Mouse (Mus musculus) MEL (cell line): Measurements from ENCODE around the gene Tmpo. TPM values are rescaled to one million over a fixed set of nuclear protein-coding genes. Genes with fewer than 3 reads are reported as not detected.

Source experiments
- DNase-seq: peaks from one replicate; pipeline ENCODE4 v3.0.0; 2011; ENCODE audit warnings: low read depth, low spot score
- H3K27ac ChIP-seq: 2 replicates; pipeline ENCODE4 v1.5.1; 2012; ENCODE audit warnings: low read depth, mild to moderate bottlenecking, control low read depth, low read length, moderate library complexity; ENCODE audit not compliant: control insufficient read depth
- H3K27me3 ChIP-seq, 2 experiments: fragments of 150-350 bp in 1 of 2; sonication (generic) in 1 of 2; 2 replicates each; pipeline ENCODE4 v1.6.1; 2012; ENCODE audit warnings: low read length in 2 of 2, mild to moderate bottlenecking in 2 of 2, improper control_type of control experiment in 1 of 2, moderate library complexity in 1 of 2; ENCODE audit not compliant: insufficient read depth in 2 of 2, control insufficient read depth in 1 of 2
- H3K36me3 ChIP-seq, 2 experiments: 2 replicates each; pipeline ENCODE4 v1.6.1; 2012 to 2014; ENCODE audit warnings: low read length in 2 of 2, improper control_type of control experiment in 1 of 2, inconsistent platforms in 1 of 2, mild to moderate bottlenecking in 1 of 2; ENCODE audit not compliant: insufficient read depth in 2 of 2, control insufficient read depth in 1 of 2
- H3K4me1 ChIP-seq, 2 experiments: fragments of 150-350 bp in 1 of 2; sonication (generic) in 1 of 2; 2 replicates each; pipeline ENCODE4 v1.6.1; 2012; ENCODE audit warnings: low read length in 2 of 2, improper control_type of control experiment in 1 of 2, mild to moderate bottlenecking in 1 of 2; ENCODE audit not compliant: insufficient read depth in 2 of 2, control insufficient read depth in 1 of 2
- H3K4me3 ChIP-seq, 2 experiments: fragments of 150-350 bp in 1 of 2; sonication (generic) in 1 of 2; 2 replicates each; pipeline ENCODE4 v1.5.1; 2012; ENCODE audit warnings: low read depth in 2 of 2, low read length in 2 of 2, mild to moderate bottlenecking in 2 of 2, moderate library complexity in 2 of 2, control low read depth in 1 of 2, improper control_type of control experiment in 1 of 2; ENCODE audit not compliant: control insufficient read depth in 1 of 2, insufficient read depth in 1 of 2
- H3K79me2 ChIP-seq: 2 replicates; pipeline ENCODE4 v1.6.1; 2012; ENCODE audit warnings: mild to moderate bottlenecking, low read length, moderate library complexity; ENCODE audit not compliant: control insufficient read depth, poor library complexity, insufficient read depth
- H3K9ac ChIP-seq: 2 replicates; pipeline ENCODE4 v1.6.1; 2012; ENCODE audit warnings: low read depth, mild to moderate bottlenecking, control low read depth, low read length, moderate library complexity; ENCODE audit not compliant: control insufficient read depth, poor library complexity, severe bottlenecking
- H3K9me3 ChIP-seq: fragments of 150-350 bp; sonication (generic); replicated peaks from 2 replicates; pipeline ENCODE4 v1.6.1; 2012; ENCODE audit warnings: mild to moderate bottlenecking, low read length, improper control_type of control experiment, moderate library complexity; ENCODE audit not compliant: insufficient read depth
- BHLHE40 ChIP-seq: IDR thresholded peaks from 2 replicates; pipeline ENCODE4 v1.6.1; 2012; ENCODE audit warnings: low read depth, mild to moderate bottlenecking, inconsistent platforms, low read length, improper control_type of control experiment, borderline replicate concordance
- CTCF ChIP-seq, 3 experiments: IDR thresholded peaks in 2 of 3; conservative IDR thresholded peaks in 1 of 3; 2 replicates each; pipeline ENCODE4 v1.5.1; 2011 to 2012; ENCODE audit warnings: low read length in 3 of 3, low read depth in 2 of 3, mild to moderate bottlenecking in 2 of 3, improper control_type of control experiment in 1 of 3, inconsistent platforms in 1 of 3, mixed read lengths in 1 of 3, moderate library complexity in 1 of 3; ENCODE audit not compliant: control insufficient read depth in 1 of 3, insufficient read depth in 1 of 3, poor library complexity in 1 of 3, severe bottlenecking in 1 of 3
- ELF1 ChIP-seq: IDR thresholded peaks from 2 replicates; pipeline ENCODE4 v1.6.1; 2014; ENCODE audit warnings: low read depth, mild to moderate bottlenecking, inconsistent platforms, low read length, improper control_type of control experiment, moderate library complexity
- GATA1 ChIP-seq: IDR thresholded peaks from 2 replicates; pipeline ENCODE4 v1.6.1; 2011; ENCODE audit warnings: low read depth, low read length, improper control_type of control experiment
- JUND ChIP-seq: IDR thresholded peaks from 2 replicates; pipeline ENCODE4 v1.6.1; 2011; ENCODE audit warnings: low read depth, mild to moderate bottlenecking, improper control_type of control experiment, low read length
- MAFK ChIP-seq: IDR thresholded peaks from 2 replicates; pipeline ENCODE4 v1.6.1; 2011; ENCODE audit warnings: low read depth, mild to moderate bottlenecking, low read length, improper control_type of control experiment, borderline replicate concordance
- MAX ChIP-seq: IDR thresholded peaks from 2 replicates; pipeline ENCODE4 v1.6.1; 2011; ENCODE audit warnings: low read length, improper control_type of control experiment
- MYC ChIP-seq: IDR thresholded peaks from 2 replicates; pipeline ENCODE4 v1.6.1; 2011; ENCODE audit warnings: low read depth, mild to moderate bottlenecking, low read length, improper control_type of control experiment, moderate library complexity
- NRF1 ChIP-seq: IDR thresholded peaks from 2 replicates; pipeline ENCODE4 v1.6.1; 2014; ENCODE audit warnings: low read depth, mild to moderate bottlenecking, inconsistent platforms, low read length, improper control_type of control experiment, moderate library complexity; ENCODE audit not compliant: poor library complexity, insufficient read depth, severe bottlenecking
- POLR2A ChIP-seq, 2 experiments: IDR thresholded peaks; 2 replicates each; pipeline ENCODE4 v1.6.1; 2011 to 2012; ENCODE audit warnings: low read length in 2 of 2, mild to moderate bottlenecking in 2 of 2, control low read depth in 1 of 2, improper control_type of control experiment in 1 of 2, low read depth in 1 of 2, moderate library complexity in 1 of 2; ENCODE audit not compliant: control insufficient read depth in 1 of 2, insufficient read depth in 1 of 2, poor library complexity in 1 of 2
- RAD21 ChIP-seq: IDR thresholded peaks from 2 replicates; pipeline ENCODE4 v1.6.1; 2011; ENCODE audit warnings: mild to moderate bottlenecking, low read depth, low read length, improper control_type of control experiment
- SIN3A ChIP-seq: IDR thresholded peaks from 2 replicates; pipeline ENCODE4 v1.6.1; 2012; ENCODE audit warnings: low read length, improper control_type of control experiment, inconsistent platforms
- SMC3 ChIP-seq: IDR thresholded peaks from 2 replicates; pipeline ENCODE4 v1.6.1; 2011; ENCODE audit warnings: low read depth, low read length, improper control_type of control experiment
- UBTF ChIP-seq: IDR thresholded peaks from 2 replicates; pipeline ENCODE4 v1.6.1; 2012; ENCODE audit warnings: low read depth, mild to moderate bottlenecking, inconsistent platforms, low read length, improper control_type of control experiment, moderate library complexity, borderline replicate concordance; ENCODE audit not compliant: insufficient read depth
- USF2 ChIP-seq, 2 experiments: IDR thresholded peaks; 2 replicates each; pipeline ENCODE4 v1.6.1; 2011 to 2012; ENCODE audit warnings: improper control_type of control experiment in 2 of 2, low read length in 2 of 2, borderline replicate concordance in 1 of 2, inconsistent platforms in 1 of 2, low read depth in 1 of 2, mild to moderate bottlenecking in 1 of 2; ENCODE audit not compliant: insufficient read depth in 1 of 2
- ZC3H11A ChIP-seq: IDR thresholded peaks from 2 replicates; pipeline ENCODE4 v1.6.1; 2012; ENCODE audit warnings: low read depth, mild to moderate bottlenecking, inconsistent platforms, low read length, improper control_type of control experiment
- ZMIZ1 ChIP-seq: IDR thresholded peaks from 2 replicates; pipeline ENCODE4 v1.6.1; 2012; ENCODE audit warnings: low read depth, mild to moderate bottlenecking, inconsistent platforms, low read length, improper control_type of control experiment, moderate library complexity
- polyA plus RNA-seq, 2 experiments: library from polyadenylated mRNA; stranded (reverse) in 1 of 2; unstranded in 1 of 2; fragments of >175 nt in 1 of 2; fragments of >200 nt in 1 of 2; gene quantifications; 2 replicates each; pipeline versions ENCODE4 v1.2.1 to v1.2.4; 2012; ENCODE audit warnings: low replicate concordance in 2 of 2, low read depth in 1 of 2; ENCODE audit not compliant: insufficient read length in 2 of 2, insufficient read depth in 1 of 2, missing spikeins in 1 of 2
- total RNA-seq: library from RNA; depleted of rRNA; stranded (reverse); fragments of 300-350 nt; gene quantifications from 2 replicates; pipeline ENCODE4 v1.2.3, GENCODE M21; 2012

Gene Tmpo
- total and polyA plus RNA-seq, 3 experiments: 211 to 219 (median 215) TPM

DNA sequence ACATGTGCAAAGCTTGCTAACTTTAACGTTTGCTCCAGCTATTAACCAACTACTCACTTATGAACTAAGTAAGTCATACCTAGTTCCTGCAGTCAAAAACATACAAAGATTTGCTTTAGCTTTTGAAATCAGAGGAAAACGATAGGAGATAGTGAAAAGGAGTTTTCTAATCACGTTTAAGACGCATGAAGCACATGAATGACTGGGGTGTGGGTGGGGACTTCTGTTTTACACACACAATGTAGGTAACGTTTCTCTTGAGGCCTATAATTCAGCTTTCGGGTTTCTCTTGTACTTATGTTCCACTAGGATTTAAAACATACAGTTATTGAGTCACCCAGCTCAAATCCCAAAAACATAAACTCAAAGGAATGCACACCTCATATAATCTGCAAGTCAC lies 58.5 kb downstream of the Tmpo start:
- Histone ChIP-seq H3K4me1 (peaks cover 12 to 14% of the 10 kb centered on the region in 2 experiments), H3K4me3 (peak overlapping the region; percentile 67 to 81), H3K9me3 (no peaks in the 10 kb centered on the region), H3K9ac (peak overlapping the region; percentile 90), H3K27ac (no peak overlapping the region; the same call in 1 of the 2 replicates), H3K27me3 (no peaks in the 10 kb centered on the region), H3K79me2 (peaks cover 22% of the 10 kb centered on the region), H3K36me3 (peaks cover 35% of the 10 kb centered on the region in 2 experiments)
- DNase-seq: no peak
- TF ChIP-seq MYC: 0 out of 2 replicates have a peak, but pooled peaks have one; percentile 22
- no peak for TF ChIP-seq ELF1
- TF ChIP-seq MAX: peak; percentile 13; the same call in 1 of the 2 replicates
- TF ChIP-seq, all 39 proteins: peak for 2

DNA sequence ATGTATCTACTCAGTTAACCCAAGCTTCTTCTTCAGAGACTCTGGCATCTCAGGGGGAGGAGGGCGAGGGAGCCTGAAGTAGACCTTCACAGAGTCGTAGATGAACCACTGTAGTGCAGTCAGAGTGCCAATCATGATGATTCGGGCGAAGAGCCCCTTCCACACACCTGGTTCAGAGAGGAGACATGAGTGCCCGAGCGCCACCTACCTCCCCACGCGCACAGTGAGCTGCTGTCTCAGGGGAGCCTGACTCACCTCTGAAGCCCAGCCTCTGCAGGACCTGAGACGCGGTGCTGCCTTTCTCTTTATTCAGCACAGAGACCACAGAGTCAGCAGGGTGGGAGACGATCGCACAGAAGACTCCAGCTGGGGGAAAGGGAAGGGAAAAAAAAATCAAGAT lies 64.2 kb downstream of the Tmpo start:
- Histone ChIP-seq H3K36me3 (peaks cover 23 to 55% of the 10 kb centered on the region in 2 experiments), H3K9ac (no peak overlapping the region), H3K9me3 (no peaks in the 10 kb centered on the region), H3K79me2 (peaks cover 6% of the 10 kb centered on the region), H3K27ac (no peak overlapping the region), H3K4me3 (no peak overlapping the region), H3K27me3 (no peaks in the 10 kb centered on the region), H3K4me1 (peaks cover 7 to 8% of the 10 kb centered on the region in 2 experiments; a peak in 3 of 4 replicates)
- DNase-seq: no peak
- TF ChIP-seq SIN3A: no peak
- TF ChIP-seq SMC3: no peak
- no peak for TF ChIP-seq UBTF
- TF ChIP-seq RAD21: no peak
- no peak for TF ChIP-seq GATA1
- no peak for TF ChIP-seq NRF1
- TF ChIP-seq JUND: no peak
- TF ChIP-seq ZMIZ1: no peak
- no peak for TF ChIP-seq BHLHE40
- no peak; a peak in 1 of 4 replicates for TF ChIP-seq POLR2A (IDR thresholded peaks at IDR 0.05; ENCODE audit: control insufficient read depth in 1 of 2, insufficient read depth in 1 of 2, low read depth in 1 of 2, low read length in 2 of 2, poor library complexity in 1 of 2)
- no peak for TF ChIP-seq CTCF (IDR thresholded peaks at IDR 0.05 in 2 of 3, conservative IDR thresholded peaks at IDR 0.05 in 1 of 3; ENCODE audit: control insufficient read depth in 1 of 3, insufficient read depth in 1 of 3, low read depth in 2 of 3, low read length in 3 of 3, poor library complexity in 1 of 3, severe bottlenecking in 1 of 3)
- TF ChIP-seq ZC3H11A: no peak
- TF ChIP-seq USF2 (IDR thresholded peaks at IDR 0.05; ENCODE audit: borderline replicate concordance in 1 of 2, insufficient read depth in 1 of 2, low read depth in 1 of 2, low read length in 2 of 2): no peak
- TF ChIP-seq MAFK: no peak
